Mouse (Mus musculus) cerebellum, postnatal 10 days (tissue): ENCODE data around the gene Brix1.
"Not testable (repeated sequence)": the region's sequence is repeated elsewhere in the genome, so short reads cannot be mapped to it uniquely, and the experiment has no call there.

Experiments
- DNase-seq, 2 experiments: peaks; one replicate each; pipeline ENCODE4 v3.0.0; 2021; ENCODE audit warnings: mixed read lengths in 2 of 2

Gene Brix1

DNA sequence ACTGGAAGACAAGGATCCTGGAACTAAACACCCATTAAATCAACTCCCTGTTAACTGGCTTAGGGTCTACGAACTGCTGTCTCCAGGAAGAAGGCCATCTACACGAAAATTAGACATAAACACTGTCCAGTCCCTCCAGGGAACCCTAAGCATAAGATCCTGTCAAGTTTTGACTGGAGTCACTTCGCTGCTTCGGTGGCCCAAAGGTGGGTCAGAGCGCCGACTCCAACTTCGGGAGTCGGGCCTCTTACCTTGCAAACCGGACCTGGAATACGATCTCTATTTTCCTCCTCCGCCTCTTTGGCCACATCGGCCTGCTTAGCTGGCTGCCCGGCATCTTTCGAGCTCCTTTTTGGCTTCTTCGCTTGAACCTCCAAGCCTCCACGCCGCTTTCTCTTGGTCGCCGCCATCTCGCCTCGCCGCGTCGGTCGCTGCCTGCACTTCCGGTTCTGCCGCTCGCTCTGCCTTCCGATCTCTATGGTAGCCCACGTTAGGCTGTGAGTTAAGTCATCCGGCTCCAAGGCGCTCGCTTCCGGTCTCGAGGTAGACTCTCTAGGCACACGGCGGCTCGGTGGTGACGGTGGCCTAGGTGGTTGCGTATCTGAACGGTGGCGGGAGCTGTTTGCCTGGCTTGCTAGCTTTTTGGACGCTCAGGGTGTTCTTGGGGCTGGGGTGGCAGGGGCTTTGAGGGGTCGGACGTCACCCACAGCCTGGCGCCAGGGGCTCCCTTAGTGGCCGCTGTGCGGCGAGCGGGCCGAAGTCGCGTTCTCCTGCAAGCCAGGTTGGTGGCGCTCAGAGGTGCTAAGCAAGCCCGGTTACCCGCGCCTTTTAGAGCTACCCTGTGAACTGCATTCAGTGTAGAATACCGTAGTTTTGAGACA, at the start of gene Brix1, which contains the start of gene Rad1:
Gene Brix1 (minus strand): TSS at position 464 of the 881 bp plus-strand sequence.
Gene Rad1 (plus strand): TSS at position 535 of the 881 bp plus-strand sequence.
- DNase-seq, result peak; percentile 92 to 96

DNA sequence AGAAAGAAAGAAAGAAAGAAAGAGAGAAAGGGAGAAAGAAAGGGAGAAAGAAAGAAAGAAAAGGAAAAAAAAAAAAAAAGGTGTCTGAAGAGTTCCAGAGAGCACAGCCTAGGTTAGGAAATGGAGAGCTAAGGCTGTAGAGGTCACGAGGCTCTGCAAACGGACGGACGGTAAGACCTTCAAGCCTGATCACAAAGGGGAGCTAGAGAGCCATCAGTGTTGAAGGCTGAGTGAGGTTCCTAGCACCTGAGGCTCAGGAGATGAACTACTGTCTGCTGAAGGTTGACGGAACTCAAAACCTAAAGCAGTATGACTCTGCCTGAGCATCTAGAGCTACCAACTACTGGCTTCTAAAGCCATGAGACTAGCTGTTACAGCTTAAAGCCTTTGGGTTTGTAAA, 48.8 kb upstream of the Brix1 start:
- DNase-seq, result no peak

DNA sequence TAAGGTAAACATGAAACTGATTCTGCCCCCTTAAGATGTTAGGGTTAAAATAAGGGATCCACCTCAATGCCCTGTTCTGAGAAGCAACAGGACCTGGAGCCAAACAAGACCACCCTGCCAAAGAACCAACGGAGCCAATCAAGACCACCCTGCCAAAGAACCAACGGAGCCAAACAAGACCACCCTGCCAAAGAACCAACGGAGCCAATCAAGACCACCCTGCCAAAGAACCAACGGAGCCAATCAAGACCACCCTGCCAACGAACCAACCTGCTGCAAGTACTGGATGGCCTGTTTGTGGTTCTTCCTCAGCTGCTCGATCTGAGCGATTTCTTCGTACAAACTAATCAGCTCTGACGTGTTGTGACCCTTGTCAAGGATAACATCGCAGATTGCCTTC, 47.6 kb upstream of the Brix1 start:
- DNase-seq, result peak; percentile 60 to 64

DNA sequence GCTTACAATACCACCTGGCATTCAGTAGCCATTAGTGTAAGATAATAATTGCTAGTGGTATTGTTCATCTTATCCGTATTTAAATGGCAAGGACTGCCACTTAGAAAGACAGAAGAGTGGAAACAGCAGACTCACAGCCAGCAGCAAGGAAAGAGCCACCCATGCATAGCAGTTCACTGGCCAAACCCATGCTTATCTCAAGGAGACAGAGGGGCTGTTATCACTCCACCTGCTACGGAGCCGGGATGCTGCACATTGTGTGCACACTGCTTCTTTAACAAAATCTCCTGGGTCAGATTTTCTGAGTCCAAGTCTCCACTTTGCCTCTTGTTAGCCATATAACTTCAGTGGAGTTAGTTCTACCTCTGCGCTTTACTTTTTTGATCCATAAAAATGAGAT, 45.6 kb upstream of the Brix1 start:
- peak in 1 of 2 experiments; percentile 6 for DNase-seq

DNA sequence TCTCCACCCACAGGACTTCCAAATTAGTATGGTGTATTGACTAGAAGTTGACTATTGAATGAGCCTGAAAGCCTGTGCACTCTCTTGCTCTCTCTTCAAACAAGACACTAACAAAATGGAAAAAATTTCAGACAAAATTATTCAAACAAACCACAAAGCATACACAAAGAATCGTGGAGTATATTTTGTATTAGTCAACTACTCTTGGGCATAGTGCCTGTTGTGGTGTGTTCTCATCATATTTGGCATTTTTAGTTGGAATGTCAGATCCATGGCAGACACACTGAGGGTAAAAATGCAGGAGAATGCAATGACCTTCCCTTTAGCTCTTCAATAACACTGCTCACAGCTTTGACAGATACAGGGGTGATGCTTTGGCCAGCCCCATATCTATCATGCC, 40.1 kb upstream of the Brix1 start:
- no peak for DNase-seq

DNA sequence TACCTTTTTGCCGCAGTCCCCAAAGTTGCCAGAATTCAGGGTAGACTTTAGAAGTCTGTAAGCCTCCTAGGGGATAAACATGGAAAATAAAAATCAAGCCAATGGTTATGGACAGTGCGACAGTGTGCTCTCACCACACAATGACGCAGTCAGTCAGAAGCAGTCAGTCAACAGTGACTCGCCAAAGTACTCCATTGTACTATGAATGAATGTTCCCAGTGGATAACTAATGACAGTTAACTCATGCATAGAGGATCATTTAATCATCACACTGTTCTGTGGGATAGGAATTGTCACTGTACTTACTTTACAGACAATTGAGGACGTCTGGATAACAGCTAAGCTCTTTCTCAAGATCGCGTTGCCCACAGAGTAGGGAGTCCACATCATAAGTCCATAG, 29.4 kb upstream of the Brix1 start:
- DNase-seq, result no peak

DNA sequence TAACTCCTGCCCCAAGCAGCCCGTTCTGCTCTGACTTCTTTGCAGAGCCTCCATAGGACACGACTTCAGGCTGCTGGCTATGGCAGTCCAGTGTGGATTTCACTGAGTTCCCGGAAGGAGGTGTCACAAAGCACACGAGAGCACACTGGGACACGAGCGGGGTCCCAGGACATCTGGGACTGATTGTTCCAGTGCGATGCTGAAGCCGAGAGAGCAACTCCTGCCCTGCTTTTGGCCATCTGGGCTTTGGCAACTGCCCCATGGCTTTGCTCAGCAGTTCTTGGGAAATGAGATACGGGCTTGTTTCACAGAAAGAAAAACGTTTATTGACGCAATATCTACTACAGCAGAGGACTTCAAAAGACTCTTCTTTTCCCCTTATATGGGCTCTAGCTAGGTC, 20.4 kb upstream of the Brix1 start:
- peak; percentile 32 to 52 for DNase-seq

DNA sequence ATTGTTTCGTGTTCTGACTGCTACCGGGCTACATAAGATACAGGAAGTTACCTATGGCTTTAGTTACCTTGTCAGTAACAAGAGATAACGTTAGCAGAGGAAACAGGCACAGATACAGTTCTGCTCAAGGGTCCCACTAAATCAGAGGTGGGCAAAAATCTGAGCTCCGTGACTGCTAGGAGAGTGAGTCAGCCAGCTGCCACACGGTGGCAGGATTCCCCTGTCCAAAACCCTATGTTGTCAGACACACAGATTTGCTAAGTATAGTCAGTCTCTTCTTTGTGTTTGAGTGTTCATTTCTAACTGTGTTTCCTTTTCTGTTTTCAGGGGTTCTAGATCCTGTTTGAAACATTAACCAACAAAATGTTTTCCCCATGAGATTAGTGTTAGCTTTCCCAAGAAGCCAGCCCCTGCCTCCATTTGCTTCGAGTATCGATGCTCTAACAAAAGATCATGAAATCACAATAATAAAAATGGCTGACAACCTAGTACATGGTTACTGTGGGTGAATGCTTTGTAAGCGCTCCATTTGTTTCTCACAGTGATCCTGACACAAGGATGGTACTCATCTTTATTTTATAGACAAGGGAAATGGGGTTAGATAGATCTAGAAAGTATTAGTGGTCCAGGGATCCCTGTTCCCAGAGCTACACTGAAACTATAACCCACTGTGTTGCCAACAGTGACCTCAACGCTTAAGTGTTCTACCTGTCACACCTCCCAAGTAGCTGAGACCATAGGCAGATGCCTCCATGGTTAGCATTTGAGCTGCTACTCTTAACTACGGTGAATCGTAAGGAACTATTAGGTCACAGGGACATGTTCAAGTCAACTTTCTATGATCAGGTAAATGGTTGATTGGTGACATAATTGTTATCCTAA, 15.3 kb upstream of the Brix1 start:
- DNase-seq, result peak; percentile 79 to 81

DNA sequence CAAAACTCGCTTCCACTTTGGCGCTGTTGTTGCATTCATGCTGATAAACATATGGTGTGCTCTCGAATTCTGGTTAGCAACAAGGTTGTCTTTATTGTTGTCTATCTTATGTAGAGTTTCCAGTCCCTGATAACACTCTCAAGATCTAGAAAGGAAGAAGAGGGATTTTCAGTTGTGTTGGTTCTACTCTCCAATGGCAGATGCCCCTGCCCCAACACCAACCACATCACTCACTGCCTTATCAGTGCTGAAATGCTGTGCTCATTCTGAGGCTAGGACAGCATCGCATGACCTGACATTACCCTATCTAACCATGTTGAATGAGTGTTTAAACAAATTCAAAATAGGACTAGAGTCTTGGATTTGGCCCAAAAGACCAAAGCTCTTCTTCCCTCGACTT, 14.3 kb upstream of the Brix1 start:
- no peak for DNase-seq

DNA sequence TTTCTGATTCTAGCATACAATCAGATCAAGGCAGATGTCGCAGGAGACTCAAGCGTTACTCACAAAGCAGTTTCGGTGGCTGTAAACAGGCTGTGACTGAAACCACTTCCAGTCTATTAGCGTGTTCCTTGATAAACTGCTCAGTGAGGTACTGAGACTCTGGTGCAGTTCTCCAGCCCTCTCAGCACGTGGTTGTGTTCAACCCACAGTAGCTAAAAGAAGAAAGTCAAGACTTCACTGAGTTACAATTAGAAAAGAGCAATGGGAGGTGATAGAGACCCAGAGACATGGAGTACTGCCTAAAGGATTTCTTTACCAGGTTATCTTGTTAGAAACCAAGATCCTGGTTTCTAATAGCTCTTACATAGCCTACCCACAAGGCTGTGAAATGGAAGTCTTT, 13.8 kb upstream of the Brix1 start:
- no peak for DNase-seq

DNA sequence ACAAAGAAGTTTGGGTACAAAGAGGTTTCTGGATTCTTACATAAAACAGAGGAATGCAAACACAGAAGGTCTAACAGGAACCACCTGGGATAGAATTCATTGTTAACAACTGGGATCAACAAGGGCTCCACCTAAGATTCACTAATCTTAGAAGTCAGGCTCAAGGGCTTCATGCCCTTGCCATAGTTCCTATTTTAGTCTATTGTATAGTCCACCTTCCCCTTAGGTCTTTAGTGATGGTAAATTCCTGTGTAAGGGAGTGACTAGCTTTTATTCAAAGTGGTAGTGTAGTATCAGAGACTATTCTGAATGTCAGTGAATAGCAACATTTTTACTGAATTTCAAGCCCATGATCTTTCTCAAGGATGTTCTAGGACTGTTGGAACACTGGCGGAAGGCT, 10.9 kb upstream of the Brix1 start:
- DNase-seq, result not testable (repeated sequence)

DNA sequence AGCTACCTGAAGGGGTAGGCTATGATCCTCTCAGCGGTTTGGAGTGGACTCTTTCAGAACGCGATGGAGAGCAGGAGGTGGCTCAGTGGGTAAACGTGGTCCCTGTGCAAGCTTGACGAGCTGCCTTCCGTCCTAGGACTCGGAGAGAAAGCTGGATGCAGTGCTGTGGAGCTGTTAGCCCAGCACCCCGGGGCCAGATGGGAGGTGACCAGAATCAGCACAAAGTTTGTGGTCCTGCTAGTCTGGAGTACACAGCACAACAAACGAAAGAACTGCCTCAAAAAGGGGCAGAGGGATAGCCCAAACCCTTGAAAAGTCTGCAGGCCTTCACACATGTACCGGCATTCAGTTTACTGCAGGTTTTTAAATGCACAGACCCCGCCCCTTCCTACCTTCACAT, 10.2 kb upstream of the Brix1 start:
- DNase-seq, result no peak

DNA sequence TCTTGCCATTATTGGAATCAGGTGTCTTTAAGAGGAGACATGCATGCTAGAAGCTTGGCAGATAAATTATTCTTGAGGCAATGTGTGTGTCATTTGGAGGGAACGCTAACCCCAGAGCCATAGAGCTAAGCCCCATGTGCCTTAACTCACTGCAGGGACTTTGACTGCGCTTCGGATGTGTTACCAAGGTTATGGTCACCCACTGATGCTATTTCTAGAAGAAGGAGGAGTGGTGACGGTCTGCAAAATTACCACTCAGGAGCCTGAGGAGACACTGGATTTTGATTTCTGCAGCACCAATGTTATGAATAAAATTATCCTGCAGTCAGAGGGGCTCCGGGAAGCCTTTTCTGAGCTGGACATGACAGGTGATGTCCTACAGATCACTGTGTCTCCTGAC, 4.4 kb upstream of the Brix1 start:
- DNase-seq, result no peak

DNA sequence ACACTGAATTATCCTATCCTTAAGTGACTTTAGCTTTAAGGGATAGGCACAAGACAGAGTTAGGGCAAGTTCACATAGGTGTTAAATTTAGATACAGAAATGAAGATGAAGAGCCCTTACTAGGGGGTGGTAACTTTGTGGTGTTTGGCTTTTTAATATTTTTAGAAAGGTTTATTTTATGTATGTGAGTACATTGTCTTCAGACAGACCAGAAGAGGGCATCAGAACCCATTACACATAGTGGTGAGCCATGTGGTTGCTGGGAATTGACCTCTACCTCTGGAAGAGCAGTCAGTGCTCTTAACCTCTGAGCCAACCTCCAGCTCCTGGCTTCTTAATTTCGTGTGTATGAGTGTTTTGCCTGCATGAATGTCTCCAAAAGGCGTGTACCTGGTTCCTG, 1.5 kb upstream of the Brix1 start:
- no peak for DNase-seq

DNA sequence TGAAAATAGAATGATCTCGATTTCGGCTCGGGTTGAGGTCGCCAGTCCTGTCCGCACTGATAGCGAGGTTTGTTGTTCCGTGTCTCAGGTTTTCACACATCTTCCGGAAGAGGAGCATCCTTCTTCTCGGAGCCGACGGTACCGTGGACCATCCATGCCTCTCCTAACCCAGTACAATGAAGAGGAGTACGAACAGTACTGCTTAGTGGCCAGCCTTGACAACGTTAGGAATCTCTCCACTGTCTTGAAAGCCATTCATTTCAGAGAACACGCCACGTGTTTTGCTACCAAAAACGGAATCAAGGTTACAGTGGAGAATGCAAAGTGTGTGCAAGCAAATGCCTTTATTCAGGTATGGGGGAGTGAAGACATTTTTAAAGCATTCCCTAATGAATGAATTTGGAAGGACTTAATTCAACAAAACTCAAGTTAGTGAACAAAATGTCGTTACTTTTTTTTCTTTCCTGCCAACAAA, 655 bp upstream of the Brix1 start:
- no peak for DNase-seq

DNA sequence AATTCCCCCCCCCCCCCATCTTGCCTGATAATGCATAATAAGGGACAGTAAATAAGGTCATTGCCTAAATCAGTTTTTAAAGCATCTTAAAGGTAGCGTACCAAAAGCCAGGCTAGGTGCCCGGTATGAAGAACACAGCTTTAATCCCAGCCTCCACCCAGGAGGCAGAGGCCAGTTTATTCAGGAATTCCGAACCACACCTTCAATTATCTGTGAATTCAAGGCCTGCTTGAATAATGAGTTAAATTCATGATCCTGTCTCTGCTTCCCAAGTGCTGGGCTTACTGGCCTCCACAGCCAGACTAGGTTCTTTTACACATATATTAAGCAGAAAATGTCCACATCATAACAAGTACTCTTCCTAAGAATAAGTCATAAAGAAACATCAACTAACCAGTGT, 14.8 kb downstream of the Brix1 start:
- DNase-seq, result peak in 1 of 2 experiments; percentile 5

DNA sequence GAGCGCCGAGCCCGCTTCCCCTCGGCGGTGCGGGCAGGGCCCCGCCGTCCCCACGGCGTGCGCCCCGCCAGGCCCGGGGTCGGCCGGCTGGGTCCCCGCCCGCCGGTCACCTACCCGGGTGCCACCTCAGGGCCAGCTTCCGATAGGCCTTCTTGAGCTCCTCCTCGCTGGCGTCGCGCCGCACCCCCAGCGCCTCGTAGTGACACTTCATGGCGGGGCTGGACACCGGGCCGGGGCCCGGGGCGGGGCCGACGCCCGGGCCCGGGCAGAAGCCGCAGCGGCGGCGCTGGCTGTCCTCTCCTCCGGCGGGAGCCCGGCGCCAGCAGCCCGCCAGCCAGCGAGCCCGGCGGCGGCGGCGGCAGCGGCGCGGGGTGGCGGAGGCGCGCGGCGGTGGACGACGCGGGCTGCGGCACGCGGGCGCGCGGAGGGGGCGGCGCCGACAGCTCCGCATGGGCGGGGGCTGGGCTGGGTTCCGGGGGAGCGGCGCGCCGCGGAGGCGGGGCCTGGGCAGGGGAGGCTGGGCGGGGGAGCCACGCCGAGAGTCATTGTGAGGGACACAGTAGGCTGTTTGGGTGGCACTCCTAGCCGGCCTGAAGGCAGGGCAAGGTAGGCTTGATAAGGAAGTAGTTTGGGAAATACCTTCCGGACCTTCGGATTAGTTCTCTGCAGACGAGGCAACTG, 15.5 kb downstream of the Brix1 start, which contains the start of gene Dnajc21:
Gene Dnajc21 (minus strand): TSS at position 366 of the 681 bp plus-strand sequence.
- DNase-seq, result peak; percentile 93 to 95

DNA sequence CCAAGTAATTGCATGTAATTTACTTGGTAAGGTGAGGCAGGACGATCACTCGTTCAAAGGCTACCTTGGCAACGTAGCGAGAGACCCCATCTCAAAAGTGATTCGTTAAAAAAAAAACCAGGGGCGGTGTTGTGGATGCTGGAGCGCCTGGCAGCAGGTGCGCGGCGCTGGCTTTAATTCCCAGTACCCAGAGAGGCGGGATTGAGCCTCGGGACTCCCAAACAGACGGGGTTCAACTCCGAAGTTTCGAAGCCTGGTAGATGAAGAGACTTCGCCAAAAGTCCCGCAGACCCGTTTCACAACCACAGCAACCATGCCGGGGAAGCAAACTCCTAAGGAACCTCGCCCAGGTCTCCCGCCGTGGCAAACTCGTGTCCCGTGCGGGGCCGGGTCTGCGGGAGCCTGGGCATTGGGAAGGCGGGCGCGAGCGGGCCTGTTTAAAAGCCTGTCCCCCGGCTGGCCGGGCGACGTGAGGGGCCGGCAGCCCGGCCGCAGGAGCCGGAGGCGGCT, 16.1 kb downstream of the Brix1 start:
- no peak for DNase-seq

DNA sequence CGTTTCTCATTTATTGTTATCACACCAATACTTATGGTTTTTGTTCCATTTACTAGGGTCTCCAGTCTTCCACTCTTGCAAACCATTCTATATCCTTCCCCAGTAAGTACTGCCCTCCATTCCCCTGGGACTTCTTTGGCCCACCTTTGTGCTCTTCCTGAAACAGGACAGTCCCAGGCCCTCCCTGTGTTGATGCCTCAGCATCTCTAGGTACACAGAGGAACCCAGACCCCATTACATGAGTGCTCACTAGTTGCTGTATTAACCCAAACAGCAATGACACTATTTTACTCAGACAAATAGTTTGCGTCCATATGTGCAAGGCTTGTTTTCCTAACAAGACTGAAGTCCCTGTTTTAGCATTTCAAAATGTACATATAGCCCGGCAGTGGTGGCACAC, 17.0 kb downstream of the Brix1 start:
- DNase-seq, result no peak

DNA sequence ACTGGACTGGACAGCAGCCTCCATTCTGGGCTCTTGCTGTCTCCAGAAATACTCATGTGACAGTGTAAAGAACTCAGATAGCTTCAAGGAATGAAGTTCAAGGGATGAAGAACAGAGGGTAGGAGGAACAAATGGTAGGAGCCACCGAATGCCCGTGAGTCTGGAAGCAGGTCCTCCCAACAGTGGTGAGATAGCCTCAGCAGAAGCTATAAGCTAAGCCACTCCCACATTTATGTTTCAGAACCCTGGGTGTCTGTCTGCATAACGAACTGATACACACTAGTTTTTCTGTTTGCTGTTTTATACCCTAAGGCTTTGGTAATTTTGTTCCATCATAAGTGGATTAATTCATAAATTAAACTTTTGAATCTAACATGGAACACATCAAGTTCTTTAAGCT, 21.1 kb downstream of the Brix1 start:
- DNase-seq, result no peak

DNA sequence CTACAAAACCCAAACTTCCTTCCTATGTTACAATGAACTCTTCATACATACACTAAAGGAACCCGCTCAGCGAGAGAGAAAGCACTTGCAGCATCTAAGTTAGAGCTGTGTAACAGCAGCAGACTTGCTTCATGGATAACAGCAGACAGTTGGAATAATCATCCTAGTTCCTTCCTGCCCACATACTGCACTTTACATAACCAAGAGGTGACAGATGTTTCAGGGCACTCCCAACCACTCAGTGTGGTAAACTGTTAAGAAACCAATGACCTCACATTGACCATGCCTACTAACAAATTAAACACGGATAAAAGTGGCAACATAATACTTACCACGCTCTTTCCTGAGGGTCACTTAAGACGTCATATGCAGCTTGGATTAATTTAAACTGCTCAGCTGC, 22.2 kb downstream of the Brix1 start:
- DNase-seq, result no peak

DNA sequence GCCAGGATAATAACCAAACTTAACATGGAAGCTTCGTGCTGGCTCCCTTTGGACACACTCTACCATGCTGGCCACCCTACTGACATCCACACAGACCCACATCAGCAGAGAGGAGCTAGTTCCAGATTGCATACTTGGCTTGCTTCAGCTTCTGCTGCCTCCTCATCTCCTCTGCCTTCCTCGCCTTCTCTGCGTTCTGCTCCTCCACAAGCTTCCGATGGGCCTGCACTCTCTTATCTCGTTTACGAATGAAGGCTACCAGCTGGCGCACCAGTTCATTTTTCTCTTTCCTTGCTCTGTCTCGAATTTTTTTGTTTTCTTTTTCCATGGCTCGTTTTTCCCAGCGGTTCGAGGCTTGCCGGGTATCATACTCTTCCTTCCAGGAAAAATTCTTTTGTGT, 24.8 kb downstream of the Brix1 start:
- no peak for DNase-seq

DNA sequence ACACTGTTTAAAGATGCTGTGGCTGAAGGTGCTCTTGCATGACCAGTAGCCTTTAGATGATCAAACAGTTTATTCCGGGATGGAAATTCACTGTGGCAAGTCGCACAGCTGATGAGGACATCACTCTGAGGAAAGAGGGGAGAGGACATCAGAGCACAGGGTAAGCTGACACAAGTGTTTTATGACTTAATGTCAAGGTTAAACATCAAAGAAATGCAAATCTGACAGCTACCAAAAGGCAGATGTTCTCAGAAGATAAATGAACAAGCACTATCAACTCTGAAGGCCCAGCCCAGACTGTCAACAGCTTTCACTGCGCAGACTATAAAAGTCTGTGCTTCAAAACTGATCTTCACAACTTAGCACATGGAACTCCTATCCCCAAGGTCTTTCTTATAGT, 38.6 kb downstream of the Brix1 start:
- DNase-seq, result no peak
